Mouse (Mus musculus): Measurements from ENCODE around the gene Plppr3.

GRCm38 (mm10) chr10:79834769-79835398, 39.5 kb downstream of the Plppr3 start:
- TF ChIP-seq CTCF (IDR thresholded peaks at IDR 0.05; ENCODE audit: low read depth) (peak; percentile 96), EP300 (IDR thresholded peaks at IDR 0.05; ENCODE audit: low read depth) (no peak)
